Mouse (Mus musculus): ENCODE measurements around the gene Ptpn22.

The Ptpn22 gene

GRCm38 (mm10) chr3:103857977-103858563, 1.5 kb upstream of the Ptpn22 start:
- DNase-seq (ENCODE audit: low read depth), result peak; percentile 31

GRCm38 (mm10) chr3:103859851-103860391, 326 bp downstream of the Ptpn22 start:
- DNase-seq (ENCODE audit: low read depth), result peak; percentile 98

- DNase-seq (ENCODE audit: low read depth), result peak; percentile 40
These were observed 3.2 kb downstream of the Ptpn22 start for GRCm38 (mm10) chr3:103862721-103863220.

GRCm38 (mm10) chr3:103864200-103864599, 4.6 kb downstream of the Ptpn22 start:
- no peak for DNase-seq (ENCODE audit: low read depth)

DNA sequence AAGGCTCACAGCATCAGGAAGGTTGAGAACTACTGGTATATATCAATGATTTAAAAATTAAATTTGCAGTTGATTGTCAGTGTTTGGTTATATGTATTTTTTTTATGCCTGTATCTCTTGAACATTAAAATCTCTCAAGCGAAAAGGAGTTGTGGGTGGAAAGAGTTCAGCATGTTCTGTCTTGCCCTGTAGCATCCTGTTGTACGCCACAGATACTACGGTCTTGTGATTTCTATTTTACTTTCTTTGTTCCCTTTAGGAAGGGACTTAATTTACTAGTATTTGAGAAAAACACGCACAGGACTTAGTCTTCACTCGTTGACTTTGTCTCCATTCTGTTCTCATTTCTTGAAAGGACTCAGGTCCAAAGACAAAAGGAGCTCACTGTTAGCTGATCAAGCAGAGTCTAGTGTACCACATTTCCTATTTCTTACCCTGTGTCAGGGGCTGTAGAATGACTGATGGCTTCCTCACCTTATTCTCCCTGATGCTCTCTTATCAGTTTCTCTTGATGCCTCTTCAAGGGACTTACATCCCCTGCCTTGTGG, 7.9 kb downstream of the Ptpn22 start:
- DNase-seq (ENCODE audit: low read depth), result no peak

DNA sequence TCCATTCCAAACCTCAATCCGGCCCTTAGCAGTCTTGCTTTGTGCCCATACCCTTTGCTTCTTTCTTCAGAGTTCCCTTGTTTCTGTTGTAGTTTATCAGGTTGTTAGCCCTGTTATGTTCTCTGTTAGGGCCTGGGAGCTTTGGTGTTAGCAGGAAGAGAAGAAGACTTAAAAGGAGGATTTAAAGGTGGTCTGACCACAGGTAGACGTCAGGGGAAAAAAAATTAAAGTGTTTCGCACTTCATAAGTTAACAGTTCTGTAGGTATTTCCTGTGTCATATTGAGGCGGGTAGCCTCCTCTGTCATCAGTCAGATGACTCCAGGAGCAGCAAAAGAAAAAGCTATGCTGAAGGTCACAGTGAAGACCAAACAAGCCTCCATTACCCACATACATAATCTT, 8.4 kb downstream of the Ptpn22 start:
- no peak for DNase-seq (ENCODE audit: low read depth)

- DNase-seq (ENCODE audit: low read depth), result peak; percentile 67
These were observed 13.1 kb downstream of the Ptpn22 start for GRCm38 (mm10) chr3:103872663-103873098.

DNA sequence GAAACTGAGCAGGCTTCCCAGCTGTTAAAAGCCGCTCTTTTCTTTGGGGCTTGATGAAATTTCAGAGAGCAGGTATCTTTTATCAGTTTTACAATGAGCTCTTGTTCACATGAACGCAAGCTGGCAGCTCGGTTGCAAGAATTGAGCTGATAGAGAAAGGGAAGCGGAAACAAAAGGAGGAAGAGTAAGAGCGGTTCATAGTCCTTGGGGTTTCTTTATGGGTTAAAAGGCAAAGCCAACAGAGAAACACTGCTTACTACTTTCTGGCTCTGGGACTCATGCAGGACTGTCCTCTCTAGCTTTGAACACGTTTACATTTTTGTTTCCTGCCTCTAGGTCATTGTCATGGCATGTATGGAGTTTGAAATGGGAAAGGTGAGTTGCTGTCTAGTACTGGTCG, 14.7 kb downstream of the Ptpn22 start:
- DNase-seq (ENCODE audit: low read depth), result no peak

- no peak for DNase-seq (ENCODE audit: low read depth)
These were observed 26.4 kb downstream of the Ptpn22 start for GRCm38 (mm10) chr3:103885946-103886345.

DNA sequence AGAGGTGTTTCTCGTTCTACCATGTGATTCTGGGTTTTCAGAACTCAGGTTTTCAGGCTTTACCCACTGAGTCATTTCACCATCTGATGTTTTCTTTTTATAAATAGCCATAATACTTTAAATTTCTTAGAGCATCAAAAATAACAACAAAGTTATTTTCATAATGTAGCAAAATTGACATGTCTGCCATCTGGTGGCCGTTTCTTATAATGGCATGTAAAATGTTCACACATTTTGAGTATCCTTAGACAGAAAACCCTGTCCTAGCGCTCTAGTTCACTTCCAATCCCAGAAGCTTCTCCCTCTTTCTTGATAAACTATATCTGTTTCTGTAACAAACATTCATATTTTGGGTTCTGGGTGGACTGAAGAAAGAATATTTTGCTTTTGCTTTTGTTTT, 28.0 kb downstream of the Ptpn22 start:
- peak; percentile 75 for DNase-seq (ENCODE audit: low read depth)

GRCm38 (mm10) chr3:103893374-103893773, 33.8 kb downstream of the Ptpn22 start:
- DNase-seq (ENCODE audit: low read depth), result no peak

GRCm38 (mm10) chr3:103904705-103905104, 45.1 kb downstream of the Ptpn22 start:
- peak; percentile 67 for DNase-seq (ENCODE audit: low read depth)

GRCm38 (mm10) chr3:103907335-103908030, 47.9 kb downstream of the Ptpn22 start:
- peak; percentile 87 for DNase-seq (ENCODE audit: low read depth)

DNA sequence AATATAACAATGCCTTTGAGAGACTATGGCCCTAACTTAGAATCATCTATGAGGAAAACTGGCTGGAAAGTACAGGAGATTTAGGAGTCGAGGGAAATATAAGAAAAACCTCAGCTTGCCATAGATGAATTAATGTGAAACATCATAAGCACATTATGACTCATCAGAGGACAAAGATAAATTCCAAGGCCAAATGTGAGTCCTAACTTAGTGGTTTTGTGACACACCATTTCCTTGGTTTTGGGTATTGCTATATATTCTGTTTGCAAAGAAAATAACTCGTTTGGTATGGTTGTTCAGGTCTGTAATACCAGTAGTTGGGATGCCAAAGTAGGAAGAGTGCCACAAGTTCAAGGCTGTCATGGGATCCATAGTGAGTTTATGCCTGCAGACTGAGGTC, 49.2 kb downstream of the Ptpn22 start:
- DNase-seq (ENCODE audit: low read depth), result peak; percentile 95

DNA sequence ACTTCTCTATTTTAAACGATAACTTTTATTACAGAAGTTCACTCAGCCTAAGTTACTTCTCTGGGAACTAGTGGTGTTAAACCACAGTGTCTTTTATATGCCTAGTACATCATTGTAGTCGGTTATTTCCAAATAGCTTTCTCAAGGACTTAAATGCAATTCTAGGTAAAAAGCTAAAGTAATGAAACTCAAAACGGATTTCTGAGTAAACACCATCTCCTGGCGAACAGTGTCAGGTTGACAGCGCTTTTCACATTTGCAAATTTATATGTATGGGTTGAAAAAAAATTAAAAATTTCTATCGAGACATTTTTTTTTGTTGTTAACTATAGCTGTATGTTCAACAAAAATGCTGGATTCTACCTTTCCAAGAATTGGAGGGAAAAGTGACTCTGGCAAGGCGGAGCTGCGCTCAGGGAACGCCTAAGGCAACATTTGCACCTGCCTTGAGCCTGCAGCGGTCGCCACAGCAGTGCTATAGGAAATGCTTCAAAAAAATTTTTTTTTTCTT, 53.9 kb downstream of the Ptpn22 start:
- DNase-seq (ENCODE audit: low read depth), result peak; percentile 81

- peak; percentile 99 for DNase-seq (ENCODE audit: low read depth)
These were observed 54.5 kb downstream of the Ptpn22 start, which contains the start of gene Rsbn1 for GRCm38 (mm10) chr3:103914010-103914669. Gene Rsbn1 (plus strand): TSS chr3:103914120.

DNA sequence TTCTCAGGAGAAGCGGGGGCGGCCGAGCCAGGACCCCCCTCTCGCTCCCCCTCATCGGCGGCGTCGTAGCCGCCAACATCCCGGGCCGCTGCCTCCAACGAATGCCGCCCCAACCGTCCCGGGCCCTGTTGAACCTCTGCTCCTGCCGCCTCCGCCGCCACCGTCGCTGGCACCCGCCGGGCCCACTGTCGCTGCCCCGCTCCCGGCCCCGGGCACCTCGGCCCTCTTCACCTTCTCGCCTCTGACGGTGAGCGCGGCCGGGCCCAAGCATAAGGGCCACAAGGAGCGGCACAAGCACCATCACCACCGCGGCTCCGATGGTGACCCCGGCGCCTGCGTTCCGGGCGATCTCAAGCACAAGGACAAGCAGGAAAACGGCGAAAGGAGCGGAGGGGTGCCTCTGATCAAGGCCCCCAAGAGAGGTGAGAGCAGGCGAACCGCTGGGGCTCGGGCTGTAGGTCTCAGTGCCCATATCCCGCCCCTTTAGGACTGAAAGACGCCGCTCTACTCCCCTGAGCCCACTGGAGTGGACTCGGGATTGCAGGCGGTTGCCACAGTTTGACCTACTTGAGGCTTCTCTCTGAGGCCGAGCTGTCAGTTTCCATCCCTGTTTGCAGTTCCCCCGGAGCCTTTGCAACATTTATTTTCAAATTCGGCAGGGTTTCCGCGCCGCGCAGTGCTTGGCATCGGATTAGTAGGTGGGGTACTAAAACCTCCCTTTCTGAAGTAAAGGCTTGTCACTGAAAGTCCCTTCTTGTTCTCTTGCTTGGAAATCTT, 55.3 kb downstream of the Ptpn22 start:
- peak; percentile 48 for DNase-seq (ENCODE audit: low read depth)

DNA sequence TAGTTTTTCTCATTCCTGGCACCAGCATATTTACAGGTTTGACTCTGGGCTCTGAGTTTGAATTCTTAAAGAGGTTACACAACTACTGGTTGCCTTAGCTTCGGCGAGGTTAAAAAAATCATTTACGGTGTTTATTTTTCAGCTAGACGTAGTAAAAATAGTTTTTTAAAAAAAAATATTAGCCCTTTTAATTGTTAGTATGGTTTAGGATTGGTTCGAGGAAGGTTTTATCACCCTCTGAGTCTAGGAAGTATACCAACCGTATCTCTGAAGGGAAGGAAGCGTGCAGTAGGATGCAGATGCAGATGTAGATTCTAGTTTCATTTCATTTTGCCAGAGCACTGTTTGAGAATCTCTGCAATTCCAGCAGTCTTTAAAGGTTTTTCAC, 55.9 kb downstream of the Ptpn22 start:
- DNase-seq (ENCODE audit: low read depth), result peak; percentile 63

DNA sequence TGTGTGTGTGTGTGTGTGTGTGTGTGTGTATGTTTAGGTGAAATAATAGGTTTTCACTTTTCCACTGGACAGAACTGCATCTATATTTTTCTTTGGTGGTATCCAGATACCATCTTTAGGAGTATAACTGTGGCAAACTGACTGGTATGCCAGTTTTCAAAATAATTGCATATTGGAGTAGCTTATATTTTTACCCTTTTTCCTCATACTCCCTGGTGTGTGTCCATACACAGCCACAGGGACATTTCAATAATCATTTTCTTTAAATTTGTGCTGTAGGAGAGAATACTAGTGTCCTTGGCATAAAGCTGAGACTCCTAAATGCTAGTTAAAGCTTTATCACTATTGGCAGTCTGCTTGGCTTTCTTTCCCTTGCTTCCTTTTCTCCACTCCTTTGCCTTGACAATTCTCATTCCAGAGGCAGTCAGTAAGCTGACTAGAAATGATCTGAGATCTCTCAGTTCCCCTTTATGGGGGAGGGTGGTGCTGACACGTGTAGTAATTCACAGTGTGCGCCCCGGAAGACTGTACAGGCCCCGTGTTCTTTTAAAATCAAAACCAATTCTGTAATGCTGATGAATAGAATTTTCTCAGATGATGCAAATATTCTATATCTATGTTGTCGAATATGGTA, 56.7 kb downstream of the Ptpn22 start:
- peak; percentile 67 for DNase-seq (ENCODE audit: low read depth)

GRCm38 (mm10) chr3:103916839-103917237, 57.2 kb downstream of the Ptpn22 start:
- DNase-seq (ENCODE audit: low read depth), result no peak

GRCm38 (mm10) chr3:103920094-103920493, 60.5 kb downstream of the Ptpn22 start:
- peak; percentile 58 for DNase-seq (ENCODE audit: low read depth)
